Mouse (Mus musculus): ENCODE results near the gene Ccdc124.

GRCm38 (mm10) chr8:70911596-70911995, 37.9 kb upstream of the Ccdc124 start:
- TF ChIP-seq POLR2A (IDR thresholded peaks at IDR 0.05; ENCODE audit: extremely low read depth, insufficient read depth, low read length) (no peak), CTCF (IDR thresholded peaks at IDR 0.05; ENCODE audit: low read depth, low read length) (no peak)

Measured in liver, adult 2 months (tissue).